In the genomic region with DNA sequence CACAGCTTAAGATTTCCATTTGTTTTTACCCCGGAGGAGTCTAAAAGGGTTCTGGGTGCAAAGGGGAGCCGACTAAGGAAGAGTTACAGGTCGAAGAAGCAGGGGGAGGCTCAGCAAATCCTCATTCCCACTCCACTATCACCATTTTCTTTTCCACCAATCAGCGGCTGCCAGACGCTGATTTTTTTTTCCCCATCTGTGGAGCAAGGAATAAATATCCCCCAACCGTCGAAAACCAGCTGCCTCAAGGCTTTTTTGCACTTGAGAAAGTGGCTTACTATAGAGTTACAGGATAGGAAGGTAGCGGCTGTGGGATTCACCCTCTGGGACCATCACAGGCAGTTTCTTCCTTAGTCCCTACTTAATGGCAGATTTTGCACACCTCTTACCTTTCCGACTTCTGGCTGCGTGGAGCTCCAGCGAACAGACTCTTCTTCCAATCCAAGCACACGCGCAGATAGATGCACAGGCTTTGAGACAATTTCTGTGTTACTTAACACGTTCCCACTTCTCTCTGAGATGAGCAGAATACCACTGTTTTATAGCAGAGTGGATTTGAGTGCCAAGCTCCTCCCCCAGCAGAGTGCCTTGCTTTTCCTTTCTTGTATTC, we compare ENCODE assay signal across 8 mouse cellular contexts. TPM values are rescaled to one million over a fixed set of nuclear protein-coding genes. Genes with fewer than 3 reads are reported as not detected.
DNase-seq lines count a peak whose midpoint lies in the region; ATAC-seq and TF ChIP-seq lines count a peak whose summit lies in the region.

A gene (minus strand): TSS at position 574 of the 610 bp plus-strand sequence.

- peak within 1 kb of the TSS; percentile 50 for H3K9ac ChIP-seq in kidney, postnatal 0 days (ENCODE audit: low read depth, low read length)
- H3K9ac ChIP-seq in limb, embryonic 15.5 days: peak within 1 kb of the TSS; percentile 50

- H3K36me3 ChIP-seq in kidney, postnatal 0 days (ENCODE audit: insufficient read depth, low read length): no peaks in the 10 kb centered on the region
- H3K36me3 ChIP-seq in limb, embryonic 15.5 days: no peaks in the 10 kb centered on the region

- DNase-seq in embryo, embryonic 10 days (ENCODE audit: low spot score): peak; percentile 19
- no peak for DNase-seq in embryo, embryonic 9.5 days (ENCODE audit: extremely low spot score)
- DNase-seq in cerebellum, adult 8-10 months: peak; percentile 19
- DNase-seq in kidney, postnatal 0 days (ENCODE audit: low spot score): peak; percentile 31
- DNase-seq in gastrocnemius, postnatal 14 days: no peak

- H3K4me1 ChIP-seq in kidney, postnatal 0 days (replicated peaks; ENCODE audit: insufficient read depth, low read length): peaks cover 6% of the 10 kb centered on the region; the same call in 1 of the 2 replicates
- peaks cover 14% of the 10 kb centered on the region for H3K4me1 ChIP-seq in limb, embryonic 15.5 days
- no peaks in the 10 kb centered on the region for H3K4me1 ChIP-seq in olfactory bulb, adult 2 months (ENCODE audit: control insufficient read depth, insufficient read depth, low read length)

- H3K4me2 ChIP-seq in kidney, postnatal 0 days (ENCODE audit: low read length): peak within 1 kb of the TSS; percentile 91
- peak within 1 kb of the TSS; percentile 93 for H3K4me2 ChIP-seq in limb, embryonic 15.5 days

- TF ChIP-seq CTCF in kidney, postnatal 0 days (IDR thresholded peaks at IDR 0.05; ENCODE audit: low read depth): no peak
- no peak for TF ChIP-seq CTCF in olfactory bulb, adult 2 months (IDR thresholded peaks at IDR 0.05; ENCODE audit: insufficient read depth, low read depth, low read length)

- no peak for TF ChIP-seq POLR2A in olfactory bulb, adult 2 months (IDR thresholded peaks at IDR 0.05; ENCODE audit: insufficient read depth, low read depth, low read length)

- intact Hi-C loops in gastrocnemius, postnatal 14 days (cut with DNase I; ENCODE audit: low total_unique reads): no loop called here

- peak; percentile 74 for ATAC-seq in frontal cortex, adult (ENCODE audit: low TSS enrichment)
- 0 out of 2 replicates have a peak, but pooled peaks have one; percentile 21 for ATAC-seq in kidney, postnatal 0 days (replicated peaks; ENCODE audit: low FRiP score, low read depth)
- ATAC-seq in limb, embryonic 15.5 days (ENCODE audit: insufficient number of reproducible peaks, low FRiP score, low TSS enrichment, low read depth): no peak

- no peak within 1 kb of the TSS for H3K27ac ChIP-seq in kidney, postnatal 0 days
- no peak within 1 kb of the TSS for H3K27ac ChIP-seq in limb, embryonic 15.5 days
- H3K27ac ChIP-seq in olfactory bulb, adult 2 months (ENCODE audit: insufficient read depth, low read depth, low read length): peak within 1 kb of the TSS; percentile 89

- no peaks in the 10 kb centered on the region for H3K27me3 ChIP-seq in kidney, postnatal 0 days (ENCODE audit: insufficient read depth, low read length)
- H3K27me3 ChIP-seq in limb, embryonic 15.5 days: peaks cover 14% of the 10 kb centered on the region; the same call in 1 of the 2 replicates

- H3K9me3 ChIP-seq in kidney, postnatal 0 days (replicated peaks; ENCODE audit: low read length): no peaks in the 10 kb centered on the region
- no peaks in the 10 kb centered on the region for H3K9me3 ChIP-seq in limb, embryonic 15.5 days

- 1% methylated on average over 14 of the region's 14 CpGs for WGBS in kidney, postnatal 0 days
- 3% methylated on average over 14 of the region's 14 CpGs for WGBS in limb, embryonic 15.5 days
- WGBS in olfactory bulb, adult 2 months: 1% methylated on average over 14 of the region's 14 CpGs

- H3K4me3 ChIP-seq in kidney, postnatal 0 days (replicated peaks; ENCODE audit: low read depth, low read length): peak within 1 kb of the TSS; percentile 35
- peak within 1 kb of the TSS; percentile 44 for H3K4me3 ChIP-seq in limb, embryonic 15.5 days
- peak within 1 kb of the TSS; percentile 63 for H3K4me3 ChIP-seq in olfactory bulb, adult 2 months (ENCODE audit: insufficient read depth, low read depth, low read length)

RNA-seq across cellular contexts. Expression of the gene that starts here (rescaled TPM):
- 8.2 and 8.7 TPM in 2 replicates for polyA plus RNA-seq in kidney, postnatal 0 days (2015; fragmentation: Nextera tagmentation; extraction: Ambion mirVana)
- 35.3 and 35.9 TPM in 2 replicates for polyA plus RNA-seq in limb, embryonic 15.5 days (2015; fragmentation: Nextera tagmentation; extraction: Ambion mirVana)
- not detected in 2 replicates for polyA plus RNA-seq in olfactory bulb, adult 2 months (2012; ENCODE audit: insufficient read depth, insufficient read length, low replicate concordance, missing spikeins)
- total RNA-seq in gastrocnemius, postnatal 14 days (2021): 1 to 10 TPM; 3.5 to 4.2 TPM

Comparison
In these comparisons a context has a peak if more than half of its experiments do, and no peak if none do; other contexts are left out.
1. DNase-seq: peak in embryo, embryonic 10 days (single experiment), cerebellum, adult 8-10 months (single experiment) and kidney, postnatal 0 days (single experiment); none in embryo, embryonic 9.5 days (single experiment) and gastrocnemius, postnatal 14 days (single experiment).
2. Peak in every context shown above with its lines, with median percentiles within 50 percentile points of each other: H3K4me3 ChIP-seq.